Mouse (Mus musculus): Measurements from ENCODE around the gene Arsa.

Gene Arsa

DNA sequence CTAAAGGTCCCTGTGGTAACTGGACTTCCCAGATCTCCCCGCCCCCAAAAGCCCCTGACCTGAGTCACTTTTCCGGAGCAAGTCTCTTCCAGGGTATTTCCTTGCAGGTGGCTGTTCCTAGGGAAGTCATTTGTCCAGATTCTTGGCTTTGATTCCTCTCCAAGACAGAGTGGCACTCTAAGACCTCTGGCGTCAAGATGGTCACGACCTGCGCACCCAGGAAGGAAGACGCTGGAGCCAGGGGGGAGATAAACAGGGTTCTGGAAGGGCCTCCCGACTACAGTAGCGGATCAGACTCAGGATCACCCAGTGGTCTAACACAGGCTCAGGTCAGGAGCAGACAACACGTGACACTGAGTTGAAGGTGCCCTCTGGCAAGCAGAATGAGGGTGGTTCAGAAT lies at the start of gene Arsa:
Arsa (minus strand) TSS at position 335 of the 401 bp plus-strand sequence.
- DNase-seq = no peak

DNA sequence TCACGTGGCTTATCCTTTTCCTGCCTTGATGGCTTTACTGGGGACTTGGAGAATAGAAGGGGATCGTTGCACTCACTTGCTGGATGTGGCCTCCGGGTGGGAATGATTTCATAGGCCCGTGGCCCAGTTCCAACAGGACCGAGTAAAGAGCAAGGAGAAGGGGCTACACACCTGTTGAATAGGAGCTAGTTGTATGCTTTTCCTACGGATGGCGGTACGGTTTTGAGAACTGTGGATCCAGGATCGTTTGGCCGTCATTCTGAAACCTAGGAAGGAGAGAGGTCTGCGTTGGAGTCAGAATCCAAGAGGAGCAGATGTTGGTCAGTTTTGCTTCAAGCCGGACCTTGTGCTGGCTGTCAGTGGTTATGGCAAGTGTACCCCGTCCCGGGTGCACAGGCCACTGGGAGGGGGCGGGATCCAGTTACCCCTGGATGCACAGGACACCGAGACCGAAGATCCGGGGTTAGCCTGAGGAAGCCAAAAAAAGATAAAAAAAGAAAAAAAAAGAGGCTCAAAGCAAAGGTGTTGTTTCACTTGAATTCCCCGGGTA lies 49.6 kb upstream of the Arsa start:
- DNase-seq = no peak

DNA sequence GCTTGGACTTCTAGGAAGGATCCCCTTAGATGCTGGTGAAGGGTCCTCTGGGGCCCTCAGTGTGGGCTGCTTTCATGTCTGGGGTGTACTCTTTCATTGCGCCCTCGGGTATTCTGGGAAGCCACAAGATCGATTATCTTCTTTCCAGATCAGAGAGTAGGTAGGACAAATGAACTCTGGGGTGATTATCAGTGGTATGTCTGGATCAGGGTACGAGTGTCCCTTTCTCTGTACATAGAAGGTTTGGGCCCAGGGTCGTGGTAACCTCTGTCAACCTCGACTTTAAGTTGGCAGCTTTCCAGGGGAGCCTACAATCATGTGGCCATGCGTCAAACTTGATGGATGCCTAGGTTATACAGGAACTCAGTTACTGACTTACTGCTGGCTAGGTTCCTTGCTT lies 48.7 kb upstream of the Arsa start:
- DNase-seq = no peak

DNA sequence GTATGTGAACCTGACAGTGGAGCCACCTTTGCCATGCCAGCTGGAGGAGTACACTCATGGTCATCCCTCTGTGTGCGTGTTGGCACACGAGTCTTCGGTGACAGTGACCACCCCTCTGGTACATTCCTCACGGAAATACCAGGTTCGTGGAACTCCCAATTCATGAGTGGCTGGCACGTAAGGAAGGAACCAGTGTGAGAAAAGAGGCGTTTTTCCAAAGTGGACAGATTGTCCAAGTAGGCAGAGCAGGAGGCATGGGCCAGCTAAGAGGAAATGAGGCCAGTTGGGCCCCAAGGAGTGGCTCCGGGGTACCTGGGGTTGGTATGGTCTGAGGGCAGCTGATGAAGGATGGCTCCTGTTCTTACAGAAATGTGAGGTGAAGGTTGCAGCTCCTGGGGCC lies 48.2 kb upstream of the Arsa start:
- no peak for DNase-seq

DNA sequence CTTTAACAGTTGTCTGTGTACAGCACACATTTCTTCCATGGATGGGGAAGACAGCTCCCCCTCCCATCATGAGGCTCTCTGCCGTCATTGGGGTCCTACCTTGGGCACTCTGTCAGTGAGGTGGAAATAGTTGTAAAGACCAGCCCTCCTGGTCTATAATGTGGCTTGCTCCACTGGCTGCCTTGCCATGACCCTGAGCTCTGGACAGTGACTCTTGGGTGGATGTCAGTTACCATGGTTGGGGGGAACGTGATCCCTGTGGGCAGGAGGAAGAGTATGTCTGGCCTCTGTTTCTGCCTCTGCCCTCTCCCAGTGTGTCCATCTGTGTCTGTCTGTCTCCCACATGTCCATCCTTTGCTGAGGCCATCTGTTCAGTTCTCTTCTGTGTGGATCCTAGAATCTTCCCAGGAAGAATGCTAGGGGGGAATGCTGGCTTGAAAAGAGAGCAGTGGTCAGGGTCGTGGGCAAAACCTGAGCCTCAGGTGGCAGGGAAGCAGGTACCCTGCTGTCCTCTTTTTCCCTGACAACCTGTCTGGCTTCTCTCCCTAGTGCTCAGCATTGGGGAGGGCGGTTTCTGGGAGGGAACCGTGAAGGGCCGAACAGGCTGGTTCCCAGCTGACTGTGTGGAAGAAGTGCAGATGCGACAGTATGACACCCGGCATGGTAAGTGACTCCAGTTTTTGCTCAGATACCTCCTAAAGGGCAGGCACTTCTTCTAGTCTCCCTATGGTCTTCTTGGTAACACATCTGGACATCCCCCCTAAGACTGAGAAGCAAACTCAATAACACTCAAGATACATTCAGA lies 47.6 kb upstream of the Arsa start:
- no peak for DNase-seq

DNA sequence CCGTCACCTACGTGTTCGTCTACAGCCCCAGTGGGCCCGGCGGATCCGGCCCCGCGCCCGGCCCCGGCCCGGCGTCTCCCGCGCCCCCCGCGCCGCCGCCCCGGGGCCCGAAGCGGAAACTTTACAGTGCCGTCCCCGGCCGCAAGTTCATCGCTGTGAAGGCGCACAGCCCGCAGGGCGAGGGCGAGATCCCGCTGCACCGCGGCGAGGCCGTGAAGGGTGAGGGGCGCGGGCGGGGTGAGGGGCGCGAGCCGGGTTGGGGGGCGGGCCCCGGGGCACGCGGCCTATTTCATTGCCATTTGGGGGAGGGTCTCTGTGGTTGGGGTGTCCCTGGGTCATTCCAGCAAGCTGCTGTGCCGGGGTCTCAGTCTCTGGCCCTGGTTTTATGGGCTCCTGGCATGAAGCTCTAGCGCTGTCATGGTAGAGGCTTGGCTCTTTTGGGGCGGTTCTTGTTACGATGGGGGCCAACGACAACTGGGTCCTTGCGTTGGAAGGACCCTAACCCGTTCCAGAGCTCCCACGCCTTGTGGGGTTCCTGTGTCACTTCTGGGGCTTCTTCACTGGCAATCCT lies 46.9 kb upstream of the Arsa start:
- no peak for DNase-seq

DNA sequence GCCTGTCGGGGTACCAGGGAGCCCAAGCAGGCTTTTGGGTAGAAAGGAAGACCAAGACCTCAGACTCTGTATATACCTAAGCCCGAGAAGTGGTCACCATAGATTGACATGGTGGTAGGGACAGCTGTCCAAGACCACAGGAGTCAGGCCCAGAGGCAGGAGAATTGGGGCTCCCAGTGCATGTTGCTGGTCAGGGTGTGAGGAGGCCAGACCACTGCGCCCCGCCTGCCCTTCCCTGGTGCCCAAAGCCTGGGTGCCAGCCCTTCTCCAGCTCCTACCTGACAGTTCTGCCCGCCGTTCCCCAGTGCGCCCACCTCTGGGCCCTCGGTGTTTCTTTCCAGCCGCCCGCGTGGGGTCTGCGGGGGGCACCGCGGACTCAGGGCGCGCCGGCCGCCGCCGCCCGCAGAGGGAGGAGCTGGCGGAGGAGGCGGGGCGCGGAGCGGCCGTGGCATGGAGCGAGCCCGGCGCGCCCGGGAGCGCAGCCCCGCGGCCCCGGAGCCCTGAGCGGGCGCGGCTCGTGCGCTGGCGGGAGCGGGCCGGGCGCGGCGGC lies 46.1 kb upstream of the Arsa start:
- no peak for DNase-seq

DNA sequence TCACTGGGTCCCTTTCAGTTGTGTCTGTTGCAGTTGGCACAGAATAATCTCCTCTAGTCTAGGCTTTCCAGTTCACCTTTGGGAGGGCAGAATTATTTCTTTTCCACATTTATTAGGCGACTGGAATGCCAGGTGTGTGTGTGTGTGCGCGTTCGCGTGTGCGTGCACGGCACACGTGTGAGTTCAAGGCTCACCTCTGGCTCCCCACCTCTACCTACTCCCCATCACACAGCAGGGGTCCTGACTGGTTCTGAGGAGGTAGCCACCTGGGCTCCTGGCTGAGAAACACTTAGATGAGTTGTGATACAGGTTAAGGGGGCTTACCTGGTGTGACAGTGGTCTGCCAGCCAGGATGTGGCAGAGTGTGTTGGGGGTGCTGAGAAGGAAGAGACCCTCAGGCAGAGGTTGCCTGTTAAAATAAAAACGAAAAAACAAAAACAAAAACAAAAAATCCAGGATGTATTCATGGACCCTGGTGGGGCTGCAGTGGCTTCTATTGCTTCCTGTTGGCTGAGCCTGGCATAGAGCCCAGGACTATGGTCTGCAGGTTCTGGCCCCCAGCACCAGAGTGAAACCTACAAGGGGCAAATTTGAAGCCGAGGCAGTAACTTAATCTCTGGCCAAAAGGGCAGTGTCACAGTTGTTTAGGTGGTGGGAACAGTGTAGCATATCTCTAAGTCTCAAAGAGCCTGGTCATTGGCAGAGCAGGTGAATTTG lies 45.5 kb upstream of the Arsa start:
- DNase-seq = no peak

DNA sequence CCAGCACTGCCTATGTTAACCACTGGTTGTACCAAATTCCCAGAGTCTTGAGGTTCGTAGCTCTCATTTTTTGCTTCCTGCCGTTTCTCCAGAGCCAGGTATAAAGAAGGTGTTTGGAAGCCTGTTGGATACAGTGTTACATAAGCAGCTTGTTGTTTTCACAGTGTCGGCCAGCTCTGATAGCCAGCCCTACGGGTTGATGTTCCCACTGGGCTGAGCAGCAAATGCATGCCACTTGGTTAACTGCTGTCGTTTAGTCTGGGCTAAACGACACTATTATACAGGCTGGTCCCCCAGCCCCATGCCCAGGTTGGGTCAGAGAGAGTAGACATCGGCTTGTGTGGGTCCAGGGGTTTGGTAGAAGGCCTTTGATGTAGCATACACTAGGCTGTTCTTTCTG lies 44.7 kb upstream of the Arsa start:
- no peak for DNase-seq

DNA sequence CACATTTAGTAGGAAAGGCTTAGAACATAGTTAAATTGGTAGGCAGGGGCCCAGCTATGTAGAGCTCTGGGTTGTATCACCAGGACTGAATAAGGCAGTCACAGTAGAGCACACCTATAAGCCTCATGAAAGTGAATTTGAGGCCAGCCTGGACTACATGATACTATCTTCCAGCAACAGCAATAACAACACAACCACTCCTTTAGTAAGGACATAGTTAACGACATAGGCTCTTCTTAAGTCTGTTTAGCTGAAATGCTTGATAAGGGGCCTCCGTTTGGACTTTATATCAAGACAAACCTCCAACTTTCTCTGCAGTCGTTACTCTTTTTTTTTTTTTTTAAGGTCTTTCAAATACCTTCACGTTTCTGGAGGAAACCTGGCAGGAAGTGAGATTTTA lies 35.5 kb upstream of the Arsa start:
- no peak for DNase-seq

DNA sequence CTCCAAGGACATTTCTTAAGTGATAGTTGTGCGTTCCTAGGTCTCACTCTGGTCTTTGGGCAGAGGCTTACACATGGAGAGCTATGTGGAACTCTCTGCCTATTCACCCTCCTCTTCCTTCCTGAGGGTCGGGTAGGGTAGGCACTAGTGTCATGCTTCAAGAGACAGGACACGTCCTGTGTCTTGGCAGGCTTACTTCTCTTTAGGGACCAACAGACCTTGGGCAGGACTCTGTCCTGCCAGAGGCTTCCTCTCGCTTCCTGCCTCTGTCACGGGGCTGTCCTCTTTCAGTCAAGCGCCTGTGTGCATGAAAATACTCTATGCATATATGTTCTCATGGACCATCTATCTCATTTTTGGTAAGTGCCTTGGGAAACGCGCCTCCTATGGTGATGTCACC lies 30.5 kb upstream of the Arsa start:
- no peak for DNase-seq

DNA sequence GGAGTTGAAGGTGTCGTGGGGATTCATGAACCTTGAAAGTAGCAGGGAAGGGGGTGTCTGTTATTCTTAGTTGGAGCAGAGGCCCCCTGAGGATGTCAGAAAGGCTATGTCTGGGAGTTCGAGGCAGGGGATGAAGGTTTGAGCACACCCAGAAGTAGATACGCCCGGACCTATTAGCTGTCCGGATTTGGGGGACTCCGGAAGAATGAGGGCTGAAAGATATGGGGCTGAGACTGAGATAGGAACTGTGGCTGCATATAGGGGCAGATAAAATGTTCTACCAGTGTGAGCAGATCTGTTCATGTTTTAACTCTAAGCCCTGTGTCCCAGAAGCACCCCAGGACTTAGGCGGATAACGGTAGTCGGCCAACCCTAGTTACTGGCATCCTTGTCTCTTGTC lies 27.6 kb upstream of the Arsa start:
- DNase-seq = no peak

DNA sequence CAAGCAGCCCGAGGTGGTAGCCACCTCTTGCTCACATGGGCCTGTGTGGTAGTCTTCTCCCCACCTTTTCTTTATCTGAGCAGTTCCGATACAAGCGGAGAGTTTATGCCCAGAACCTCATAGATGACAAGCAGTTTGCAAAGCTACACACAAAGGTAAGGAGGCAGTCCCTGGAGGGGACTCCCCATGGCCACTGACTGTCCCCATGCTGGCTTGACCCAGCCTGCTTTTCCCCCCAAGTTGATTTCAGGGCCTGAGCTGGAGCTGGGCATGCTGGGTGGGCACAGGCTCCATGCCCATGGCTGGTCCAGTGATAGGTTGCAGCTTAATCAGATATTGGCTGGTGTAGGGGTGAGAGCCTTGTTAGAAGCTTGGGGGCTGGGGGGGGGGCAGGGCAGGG lies 24.1 kb upstream of the Arsa start:
- DNase-seq = no peak

DNA sequence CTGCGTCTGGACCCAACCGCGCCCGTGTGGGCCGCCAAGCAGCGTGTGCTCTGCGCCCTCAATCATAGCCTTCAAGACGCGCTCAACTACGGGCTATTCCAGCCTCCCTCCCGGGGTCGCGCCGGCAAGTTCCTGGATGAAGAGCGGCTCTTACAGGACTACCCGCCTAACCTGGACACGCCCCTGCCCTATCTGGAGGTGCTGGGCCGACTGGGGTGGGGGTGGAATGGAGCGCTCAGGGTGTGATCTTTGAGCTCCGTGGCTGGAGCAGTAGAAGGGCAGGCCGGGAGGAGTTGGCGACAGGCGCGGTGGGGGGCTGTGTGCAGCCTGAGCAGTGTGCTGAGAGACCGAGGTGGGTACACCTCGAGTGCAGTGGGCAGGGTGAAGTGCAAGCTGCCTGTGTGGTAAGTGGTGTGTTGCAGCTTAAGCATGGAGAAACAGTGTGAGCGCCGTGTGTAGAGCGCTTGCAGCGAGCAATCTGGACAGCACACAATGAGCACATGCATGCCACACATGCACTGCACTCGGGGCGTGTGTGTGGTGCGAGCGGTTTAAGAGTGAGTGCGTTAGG lies 23.1 kb upstream of the Arsa start:
- no peak for DNase-seq

DNA sequence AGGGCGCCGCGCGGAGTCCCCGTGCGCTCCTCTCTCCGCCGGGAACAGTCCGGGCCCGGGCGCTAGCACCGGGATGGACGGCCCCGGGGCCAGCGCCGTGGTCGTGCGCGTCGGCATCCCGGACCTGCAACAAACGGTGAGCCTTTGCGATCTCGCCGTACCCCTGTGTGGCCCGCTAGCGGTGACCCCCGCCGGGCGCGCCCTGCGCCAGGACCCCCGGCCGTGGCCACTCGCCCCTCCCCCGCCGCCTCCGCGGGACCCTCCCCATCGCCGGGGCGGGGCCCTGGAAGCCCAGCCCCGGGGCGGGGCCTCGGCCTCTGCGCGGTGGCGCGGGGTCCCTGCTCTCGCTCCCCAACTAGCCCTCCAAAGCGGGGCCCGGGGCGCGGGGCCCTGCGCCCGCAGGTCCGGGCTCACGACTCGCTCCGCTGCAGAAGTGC lies 22.6 kb upstream of the Arsa start:
- DNase-seq = peak; percentile 39

DNA sequence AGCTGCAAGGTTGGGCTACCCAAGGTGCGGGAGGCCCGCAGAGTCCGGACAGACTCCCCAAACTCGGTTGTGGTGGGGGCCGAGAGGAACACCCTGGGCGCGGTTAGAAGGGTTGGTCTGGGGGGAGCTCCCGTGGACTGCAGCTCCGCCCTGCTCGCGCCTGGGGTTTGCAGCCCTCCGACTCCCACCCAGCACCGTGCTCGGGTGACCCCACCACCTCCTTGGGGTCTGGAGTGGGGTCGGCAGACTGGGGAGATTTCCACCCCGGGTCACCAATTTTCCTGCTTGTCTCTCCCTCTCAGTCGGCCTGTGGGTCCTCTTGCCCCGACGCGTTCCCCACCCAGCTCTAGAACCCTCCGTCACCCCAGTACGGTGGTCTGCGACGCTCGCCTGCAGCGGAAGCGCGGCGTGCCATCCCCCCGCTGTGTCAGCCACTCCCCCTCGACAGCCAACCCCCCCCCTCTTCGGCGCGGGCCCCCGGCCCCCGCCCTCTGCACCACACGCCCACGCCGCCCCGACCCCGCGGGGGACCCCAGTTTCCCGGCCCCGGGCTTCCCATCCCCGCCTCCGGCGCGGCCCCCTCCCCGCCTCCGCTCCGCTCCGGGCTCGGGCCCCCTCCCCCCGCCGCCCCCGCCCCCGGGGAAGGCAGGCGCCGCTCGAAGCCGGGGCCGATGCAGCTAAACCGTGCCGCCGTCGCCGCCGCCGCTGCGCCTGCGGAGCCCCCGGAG lies 21.9 kb upstream of the Arsa start, which contains the start of gene Shank3:
Shank3 (plus strand) TSS at position 663 of the 728 bp plus-strand sequence.
- peak; percentile 49 for DNase-seq

DNA sequence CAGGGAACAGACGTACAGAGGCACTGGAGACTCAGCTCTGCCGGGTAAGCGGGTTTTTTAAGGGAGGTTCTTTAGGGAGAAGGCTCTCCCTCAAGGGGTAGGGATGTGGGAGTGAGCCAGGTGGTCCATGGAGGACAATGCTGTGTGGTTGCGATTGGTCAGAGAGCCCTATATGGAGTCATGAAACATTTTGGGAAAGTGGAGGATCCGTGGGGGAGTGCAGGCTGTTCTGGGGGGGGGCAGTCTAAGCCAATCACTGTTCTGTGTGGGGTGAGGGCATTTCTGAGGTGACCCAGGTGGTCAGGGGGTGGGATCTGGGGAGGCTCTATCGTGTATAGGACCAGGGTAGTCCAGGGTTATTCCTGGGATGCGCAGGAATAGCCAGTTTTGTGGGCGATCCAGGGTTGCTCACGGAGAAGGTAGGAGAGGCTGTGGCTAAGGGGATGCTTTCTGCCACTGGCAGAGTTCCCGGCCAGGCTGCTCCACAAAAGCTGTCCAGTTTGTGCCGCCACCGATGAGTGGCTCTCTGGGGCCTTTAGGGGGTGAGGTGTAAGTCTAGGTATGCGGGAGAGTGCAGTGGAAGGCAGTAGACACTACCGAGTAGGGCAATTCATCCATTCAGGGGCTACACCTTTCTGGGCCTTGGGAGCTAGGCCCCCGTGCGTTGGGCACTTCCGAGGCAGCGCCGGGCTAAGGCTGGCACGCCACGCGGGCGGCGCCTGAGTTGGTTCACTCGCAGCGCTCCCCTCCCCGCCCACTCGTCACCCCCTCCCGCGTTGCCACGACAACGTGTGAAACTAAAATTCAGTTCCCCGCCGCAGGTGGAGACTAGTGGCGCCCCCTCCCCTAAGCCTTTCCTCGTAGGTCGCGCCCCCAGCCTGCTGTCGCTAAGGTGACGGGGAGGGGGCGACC lies 21.1 kb upstream of the Arsa start:
- peak; percentile 66 for DNase-seq

DNA sequence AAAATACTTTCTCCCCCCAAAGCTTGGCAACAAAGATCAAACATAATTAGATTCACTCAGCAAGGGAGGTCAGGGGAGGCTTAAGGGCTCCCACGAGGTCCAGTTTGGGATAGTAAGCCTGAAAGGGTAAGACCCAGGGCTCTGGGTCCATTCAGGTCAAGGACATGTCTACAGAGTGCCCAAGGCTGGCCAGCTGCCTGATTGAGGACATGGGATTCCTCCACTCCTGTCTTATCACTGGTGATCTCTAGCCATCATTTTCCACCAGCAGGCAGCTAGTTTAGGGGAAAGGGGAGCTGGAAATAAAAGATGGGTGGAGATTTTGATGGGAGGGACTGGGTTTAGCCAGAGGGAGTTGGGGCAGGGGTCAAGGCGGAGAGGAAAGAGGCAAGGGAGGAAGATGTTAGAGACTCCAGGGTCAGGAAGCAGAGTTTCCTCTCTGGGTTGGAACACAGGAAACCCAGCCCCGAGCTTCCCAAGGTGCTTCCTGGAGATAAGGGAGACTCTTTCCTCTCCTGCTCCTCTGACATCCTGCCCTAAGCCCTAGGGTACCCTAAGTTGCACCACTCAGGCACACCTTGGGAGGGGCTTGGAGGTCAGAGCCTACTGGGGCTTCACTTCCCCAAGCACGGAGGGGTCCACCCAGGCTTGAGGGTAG lies 20.3 kb upstream of the Arsa start:
- DNase-seq = no peak

DNA sequence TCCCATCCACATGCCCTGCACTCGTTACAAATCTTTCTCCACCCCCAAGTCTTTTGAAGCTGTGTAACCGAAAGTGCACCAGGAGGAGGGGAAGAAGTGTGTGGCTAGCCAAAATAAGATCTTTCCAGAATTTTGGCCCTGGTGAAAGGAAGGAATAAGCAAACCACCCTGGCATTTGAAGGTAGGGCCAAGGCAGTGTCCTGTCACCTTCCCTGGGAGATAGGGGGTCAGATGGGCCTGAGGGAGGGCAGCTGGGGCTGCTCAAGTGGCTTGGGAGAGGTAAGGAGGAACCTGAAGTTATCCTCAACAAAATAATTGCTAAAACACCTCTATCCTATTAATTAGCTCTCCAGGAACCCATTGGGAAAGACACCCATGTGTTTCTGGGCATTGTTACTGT lies 19.6 kb upstream of the Arsa start:
- no peak for DNase-seq

DNA sequence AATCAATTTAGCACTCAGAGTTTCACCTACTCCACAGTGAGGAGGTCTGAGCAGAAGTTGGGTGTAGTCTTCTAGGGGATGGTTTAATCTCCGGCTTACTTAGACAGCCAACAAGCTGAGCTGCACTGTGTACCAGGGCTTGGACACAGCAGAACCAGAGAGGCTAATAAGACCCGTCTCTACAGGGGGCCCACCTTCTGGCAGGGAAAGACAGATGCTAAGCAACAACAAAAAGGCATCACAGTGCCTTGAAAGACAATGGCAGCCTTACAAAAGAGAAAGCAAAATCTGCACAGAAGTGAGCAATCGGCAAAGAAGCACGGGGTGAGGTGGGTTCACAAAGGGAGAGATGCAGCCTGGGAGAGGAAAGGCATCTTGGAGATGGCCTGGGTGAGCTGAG lies 18.9 kb upstream of the Arsa start:
- no peak for DNase-seq

DNA sequence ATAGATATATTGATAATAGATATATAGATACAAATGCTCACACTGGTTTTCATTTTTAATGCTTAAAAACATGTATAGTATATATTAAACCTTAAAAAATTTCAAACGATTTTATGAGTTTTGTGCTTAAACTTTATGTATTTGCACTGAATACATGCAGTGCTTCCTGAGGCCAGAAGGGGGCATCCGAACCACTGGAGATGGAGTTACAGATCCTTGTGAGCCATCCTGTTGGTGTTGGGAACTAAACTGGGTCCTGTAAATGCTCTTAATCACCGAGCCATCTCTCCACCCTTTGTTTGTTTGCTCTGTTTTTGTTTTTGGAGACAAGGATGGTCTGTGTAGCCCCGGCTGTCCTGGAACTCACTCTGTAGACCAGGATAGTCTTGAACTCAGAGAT lies 17.7 kb upstream of the Arsa start:
- no peak for DNase-seq

All from thymus, postnatal 25 days (tissue).